Mouse (Mus musculus) CH12.LX (cell line): ENCODE results near the gene Por. TPM values are rescaled to one million over a fixed set of nuclear protein-coding genes. Genes with fewer than 3 reads are reported as not detected.

Experiments
- DNase-seq: peaks from one replicate; pipeline ENCODE4 v3.0.0-alpha.2; 2013; ENCODE audit errors: extremely low read depth
- H3K27ac ChIP-seq: 2 replicates; pipeline ENCODE4 v1.5.1; 2012; ENCODE audit warnings: low read depth, mild to moderate bottlenecking, control low read depth, moderate library complexity; ENCODE audit not compliant: insufficient read depth
- H3K27me3 ChIP-seq: replicated peaks from 2 replicates; pipeline ENCODE3; 2012; ENCODE audit warnings: inconsistent platforms
- H3K36me3 ChIP-seq, 2 experiments: replicated peaks in 1 of 2; 2 replicates each; pipeline versions ENCODE3 to v1.6.1; 2012; ENCODE audit warnings: inconsistent platforms in 1 of 2, low read length in 1 of 2, mild to moderate bottlenecking in 1 of 2, mixed read lengths in 1 of 2, moderate library complexity in 1 of 2; ENCODE audit not compliant: control insufficient read depth in 1 of 2, insufficient read depth in 1 of 2
- H3K4me1 ChIP-seq, 2 experiments: 2 replicates each; pipeline ENCODE4 v1.6.1; 2012; ENCODE audit warnings: inconsistent platforms in 1 of 2, moderate library complexity in 1 of 2; ENCODE audit not compliant: insufficient read depth in 2 of 2, control insufficient read depth in 1 of 2
- H3K4me2 ChIP-seq: 2 replicates; pipeline ENCODE4 v1.6.1; 2012; ENCODE audit warnings: low read depth, mild to moderate bottlenecking, control low read depth; ENCODE audit not compliant: poor library complexity, insufficient read depth, severe bottlenecking
- H3K4me3 ChIP-seq, 3 experiments: fragments of 150-350 bp in 1 of 3; sonication (generic) in 1 of 3; replicated peaks in 1 of 3; 2 replicates each; pipeline versions ENCODE3 to v1.5.1; 2011 to 2012; ENCODE audit warnings: low read depth in 2 of 3, low read length in 2 of 3, mild to moderate bottlenecking in 2 of 3, moderate library complexity in 2 of 3, control low read depth in 1 of 3, improper control_type of control experiment in 1 of 3, inconsistent platforms in 1 of 3, mixed read lengths in 1 of 3; ENCODE audit not compliant: poor library complexity in 1 of 3
- H3K79me2 ChIP-seq: replicated peaks from 2 replicates; pipeline ENCODE4 v1.6.1; 2012; ENCODE audit warnings: mild to moderate bottlenecking, moderate library complexity; ENCODE audit not compliant: control insufficient read depth, poor library complexity, insufficient read depth, severe bottlenecking; ENCODE audit errors: extremely low read depth
- H3K9ac ChIP-seq: 2 replicates; pipeline ENCODE4 v1.6.1; 2012; ENCODE audit warnings: low read depth, mild to moderate bottlenecking, control low read depth, moderate library complexity; ENCODE audit not compliant: insufficient read depth
- H3K9me3 ChIP-seq: replicated peaks from 2 replicates; pipeline ENCODE3; 2012; ENCODE audit warnings: low read length, inconsistent platforms, mixed read lengths
- BHLHE40 ChIP-seq: IDR thresholded peaks from 2 replicates; pipeline ENCODE4 v1.6.1; 2011; ENCODE audit warnings: mild to moderate bottlenecking, low read depth, low read length, improper control_type of control experiment
- CHD1 ChIP-seq: IDR thresholded peaks from 2 replicates; pipeline ENCODE4 v1.6.1; 2012; ENCODE audit warnings: low read depth, low read length, improper control_type of control experiment, inconsistent platforms
- CHD2 ChIP-seq: IDR thresholded peaks from 2 replicates; pipeline ENCODE4 v1.6.1; 2011; ENCODE audit warnings: low read length, improper control_type of control experiment
- CTCF ChIP-seq, 2 experiments: IDR thresholded peaks in 1 of 2; conservative IDR thresholded peaks in 1 of 2; 2 replicates each; pipeline ENCODE4 v1.5.1; 2011 to 2012; ENCODE audit warnings: low read depth in 2 of 2, low read length in 2 of 2, improper control_type of control experiment in 1 of 2, inconsistent platforms in 1 of 2, mild to moderate bottlenecking in 1 of 2, moderate library complexity in 1 of 2
- EP300 ChIP-seq: IDR thresholded peaks from 2 replicates; pipeline ENCODE4 v1.6.1; 2011; ENCODE audit warnings: low read length, improper control_type of control experiment
- ETS1 ChIP-seq: conservative IDR thresholded peaks from 2 replicates; pipeline ENCODE4 v1.6.1; 2012; ENCODE audit warnings: low read depth, mild to moderate bottlenecking, inconsistent platforms, low read length, improper control_type of control experiment, moderate library complexity
- IRF4 ChIP-seq: IDR thresholded peaks from 2 replicates; pipeline ENCODE4 v1.6.1; 2014; ENCODE audit warnings: low read depth, mild to moderate bottlenecking, inconsistent platforms, low read length, improper control_type of control experiment
- MAZ ChIP-seq: IDR thresholded peaks from 2 replicates; pipeline ENCODE4 v1.6.1; 2012; ENCODE audit warnings: low read depth, mild to moderate bottlenecking, inconsistent platforms, low read length, improper control_type of control experiment, moderate library complexity
- MYC ChIP-seq: IDR thresholded peaks from 2 replicates; pipeline ENCODE4 v1.6.1; 2011; ENCODE audit warnings: low read depth, mild to moderate bottlenecking, improper control_type of control experiment, low read length
- POLR2AphosphoS2 ChIP-seq: IDR thresholded peaks from 2 replicates; pipeline ENCODE4 v1.6.1; 2011; ENCODE audit warnings: low read depth, low read length, improper control_type of control experiment
- RAD21 ChIP-seq: IDR thresholded peaks from 2 replicates; pipeline ENCODE4 v1.6.1; 2011; ENCODE audit warnings: low read depth, mild to moderate bottlenecking, low read length, improper control_type of control experiment, moderate library complexity
- RCOR1 ChIP-seq: conservative IDR thresholded peaks from 2 replicates; pipeline ENCODE4 v1.6.1; 2012; ENCODE audit warnings: low read depth, mild to moderate bottlenecking, inconsistent platforms, low read length, improper control_type of control experiment
- SMC3 ChIP-seq: IDR thresholded peaks from 2 replicates; pipeline ENCODE4 v1.6.1; 2011; ENCODE audit warnings: low read depth, low read length, improper control_type of control experiment
- TBP ChIP-seq: conservative IDR thresholded peaks from 2 replicates; pipeline ENCODE4 v1.6.1; 2011; ENCODE audit warnings: low read depth, low read length, improper control_type of control experiment
- TCF12 ChIP-seq: IDR thresholded peaks from 2 replicates; pipeline ENCODE4 v1.6.1; 2014; ENCODE audit warnings: low read depth, mild to moderate bottlenecking, inconsistent platforms, low read length, improper control_type of control experiment
- USF2 ChIP-seq: conservative IDR thresholded peaks from 2 replicates; pipeline ENCODE4 v1.6.1; 2011; ENCODE audit warnings: low read depth, low read length, improper control_type of control experiment
- ZC3H11A ChIP-seq: IDR thresholded peaks from 2 replicates; pipeline ENCODE4 v1.6.1; 2012; ENCODE audit warnings: low read depth, mild to moderate bottlenecking, inconsistent platforms, low read length, improper control_type of control experiment
- ZKSCAN1 ChIP-seq: IDR thresholded peaks from 2 replicates; pipeline ENCODE4 v1.6.1; 2012; ENCODE audit warnings: low read depth, inconsistent platforms, low read length, improper control_type of control experiment, borderline replicate concordance
- ZMIZ1 ChIP-seq: IDR thresholded peaks from 2 replicates; pipeline ENCODE4 v1.6.1; 2012; ENCODE audit warnings: low read depth, mild to moderate bottlenecking, inconsistent platforms, low read length, improper control_type of control experiment
- dilution Hi-C: fragments of 300-500 bp; cut with MboI; formaldehyde crosslinking; loops from 2 replicates; pipeline ENCODE4 v1.14.3; 2020; ENCODE audit warnings: low sequenced_read_pairs; ENCODE audit not compliant: extremely low pct_unique_long_range_greater_than_20kb, extremely low pct_ligation_motif_present
- in situ Hi-C: fragments of 300-500 bp; cut with MboI; formaldehyde crosslinking; loops from 3 replicates; pipeline ENCODE4 v1.14.3; 2019; ENCODE audit warnings: low sequenced_read_pairs, low pct_ligation_motif_present, low pct_unique_long_range_greater_than_20kb, mixed read lengths
- polyA plus RNA-seq: library from polyadenylated mRNA; unstranded; fragments of >175 nt; gene quantifications from 2 replicates; pipeline ENCODE4 v1.2.1, GENCODE M21; 2012; ENCODE audit warnings: low read depth; ENCODE audit not compliant: insufficient read length
- total RNA-seq, 2 experiments: library from RNA; depleted of rRNA; stranded (reverse); fragments of 300-350 nt in 1 of 2; fragments of >200 nt in 1 of 2; gene quantifications; 2 replicates each; pipeline ENCODE4 v1.2.3; 2012 to 2014

Por gene
- total and polyA plus RNA-seq, 3 experiments = 17.3 to 56.8 (median 41.2) TPM

- TF ChIP-seq CTCF (conservative IDR thresholded peaks at IDR 0.05 in 1 of 2, IDR thresholded peaks at IDR 0.05 in 1 of 2; ENCODE audit: low read depth in 2 of 2, low read length in 2 of 2) = peak in 1 of 2 experiments; percentile 57; a peak in 2 of 4 replicates
- no peak for TF ChIP-seq ZC3H11A
- peak; percentile 62 for TF ChIP-seq SMC3
- peak; percentile 36 for TF ChIP-seq RAD21
- Histone ChIP-seq H3K4me1 (peaks cover 44 to 69% of the 10 kb centered on the region in 2 experiments), H3K27me3 (no peaks in the 10 kb centered on the region), H3K79me2 (peaks cover 7% of the 10 kb centered on the region; the same call in 1 of the 2 replicates), H3K4me2 (no peak overlapping the region), H3K36me3 (peaks cover 23 to 56% of the 10 kb centered on the region in 2 experiments), H3K27ac (no peak overlapping the region), H3K4me3 (no peak overlapping the region), H3K9ac (no peak overlapping the region), H3K9me3 (no peaks in the 10 kb centered on the region)
- dilution Hi-C loops = no loop called here
- in situ Hi-C loops = no loop called here
- DNase-seq = no peak
Measured at GRCm38 (mm10) chr5:135715624-135716023, 45.8 kb downstream of the Por start.

- DNase-seq = no peak
- Histone ChIP-seq H3K9me3 (no peaks in the 10 kb centered on the region), H3K36me3 (peaks cover 23 to 65% of the 10 kb centered on the region in 2 experiments), H3K27me3 (no peaks in the 10 kb centered on the region), H3K4me1 (peaks cover 30 to 64% of the 10 kb centered on the region in 2 experiments), H3K27ac (no peak overlapping the region), H3K79me2 (no peaks in the 10 kb centered on the region), H3K9ac (no peak overlapping the region), H3K4me3 (no peak overlapping the region), H3K4me2 (no peak overlapping the region)
- dilution Hi-C loops = no loop called here
- in situ Hi-C loops = no loop called here
- peak; percentile 38; the same call in 1 of the 2 replicates for TF ChIP-seq EP300
- TF ChIP-seq TBP = no peak
- peak; percentile 36; the same call in 1 of the 2 replicates for TF ChIP-seq BHLHE40
- TF ChIP-seq CHD1 = no peak
- TF ChIP-seq ETS1 = peak; percentile 56
- TF ChIP-seq CTCF (conservative IDR thresholded peaks at IDR 0.05 in 1 of 2, IDR thresholded peaks at IDR 0.05 in 1 of 2; ENCODE audit: low read depth in 2 of 2, low read length in 2 of 2) = no peak
- TF ChIP-seq ZMIZ1 = no peak
- TF ChIP-seq ZC3H11A = no peak
- TF ChIP-seq RCOR1 = no peak
- TF ChIP-seq CHD2 = no peak
- TF ChIP-seq IRF4 = peak; percentile 35; the same call in 1 of the 2 replicates
- no peak for TF ChIP-seq POLR2AphosphoS2
- no peak for TF ChIP-seq MYC
- TF ChIP-seq MAZ = no peak
- no peak for TF ChIP-seq ZKSCAN1
- peak; percentile 52; the same call in 1 of the 2 replicates for TF ChIP-seq TCF12
- no peak for TF ChIP-seq USF2
Measured at GRCm38 (mm10) chr5:135719586-135720120, 49.8 kb downstream of the Por start.
